Mouse (Mus musculus): ENCODE data around the gene Plxnc1. TPM values are rescaled to one million over a fixed set of nuclear protein-coding genes. Genes with fewer than 3 reads are reported as not detected.

The Plxnc1 gene
- 22.5 and 31.1 TPM in 2 replicates for polyA plus RNA-seq (2012; rRNA removed)

- TF ChIP-seq CTCF (IDR thresholded peaks at IDR 0.05; ENCODE audit: borderline replicate concordance, extremely low read depth, insufficient read depth, insufficient read length) (no peak), POLR2A (IDR thresholded peaks at IDR 0.05; ENCODE audit: borderline replicate concordance, extremely low read depth, insufficient read depth, insufficient read length, poor library complexity, severe bottlenecking) (no peak; the same call in 1 of the 2 replicates)
- peak; percentile 94 for DNase-seq (ENCODE audit: low read depth)
Observed at GRCm38 (mm10) chr10:94944691-94945205, at the start of gene Plxnc1. Gene Plxnc1, minus strand, starts transcription at chr10:94944835.

DNA sequence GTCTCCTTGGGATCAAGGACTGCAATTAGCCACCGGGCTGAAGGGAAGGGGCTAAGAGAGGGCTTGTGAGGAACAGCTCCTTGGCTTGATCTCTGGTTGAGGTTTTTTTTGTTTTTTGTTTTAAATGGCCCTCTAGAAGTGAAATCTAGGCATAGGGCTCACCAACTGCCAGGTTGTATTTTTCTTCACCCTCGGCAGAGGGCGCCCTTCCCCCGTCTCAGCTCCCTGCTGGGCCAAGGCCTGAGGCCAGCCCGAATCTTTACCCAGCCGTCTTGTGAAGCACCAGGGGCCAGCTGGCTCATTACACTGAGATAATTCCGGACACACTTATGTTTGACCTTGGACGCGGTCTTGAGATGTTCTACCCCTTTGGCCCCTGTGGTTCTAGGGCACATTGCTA lies 47.5 kb upstream of the Plxnc1 start:
- TF ChIP-seq POLR2A (IDR thresholded peaks at IDR 0.05; ENCODE audit: borderline replicate concordance, extremely low read depth, insufficient read depth, insufficient read length, poor library complexity, severe bottlenecking) = no peak
- peak; percentile 81 for TF ChIP-seq CTCF (IDR thresholded peaks at IDR 0.05; ENCODE audit: borderline replicate concordance, extremely low read depth, insufficient read depth, insufficient read length)
- peak; percentile 88 for DNase-seq (ENCODE audit: low read depth)

DNA sequence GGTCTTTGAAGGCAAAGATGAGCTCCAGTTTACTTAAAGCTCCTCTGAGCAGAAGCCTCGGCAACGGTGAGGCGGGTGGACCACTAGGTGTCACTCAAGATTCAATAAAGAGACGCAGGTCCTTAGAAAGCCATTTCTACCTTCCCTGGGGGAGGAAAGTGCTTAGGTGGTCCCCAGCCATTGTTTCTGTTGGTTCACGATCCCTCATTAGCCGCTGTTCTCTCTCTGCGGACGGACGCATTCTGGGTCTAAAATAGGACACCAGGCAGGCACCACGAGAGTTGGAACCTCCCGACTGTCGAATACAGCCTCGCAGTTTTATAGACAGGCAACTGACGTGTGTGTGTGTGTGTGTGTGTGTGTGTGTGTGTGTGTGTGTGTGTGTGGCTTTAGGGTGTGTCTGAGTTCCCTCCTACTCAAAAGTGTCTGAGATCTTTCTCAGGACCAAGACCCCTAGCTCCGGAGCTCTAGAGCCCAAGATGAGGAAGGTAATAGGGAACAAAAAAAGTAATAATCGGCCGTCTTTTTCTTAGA lies 47.0 kb upstream of the Plxnc1 start:
- peak; percentile 80 for TF ChIP-seq CTCF (IDR thresholded peaks at IDR 0.05; ENCODE audit: borderline replicate concordance, extremely low read depth, insufficient read depth, insufficient read length)
- TF ChIP-seq POLR2A (IDR thresholded peaks at IDR 0.05; ENCODE audit: borderline replicate concordance, extremely low read depth, insufficient read depth, insufficient read length, poor library complexity, severe bottlenecking) = no peak
- peak; percentile 94 for DNase-seq (ENCODE audit: low read depth)

- peak; percentile 93 for DNase-seq (ENCODE audit: low read depth)
- TF ChIP-seq CTCF (IDR thresholded peaks at IDR 0.05; ENCODE audit: borderline replicate concordance, extremely low read depth, insufficient read depth, insufficient read length) (no peak), POLR2A (IDR thresholded peaks at IDR 0.05; ENCODE audit: borderline replicate concordance, extremely low read depth, insufficient read depth, insufficient read length, poor library complexity, severe bottlenecking) (no peak)
Observed at GRCm38 (mm10) chr10:94990768-94991563, 46.3 kb upstream of the Plxnc1 start.

GRCm38 (mm10) chr10:94989321-94989720 lies 44.7 kb upstream of the Plxnc1 start:
- no peak for DNase-seq (ENCODE audit: low read depth)
- no peak for TF ChIP-seq CTCF (IDR thresholded peaks at IDR 0.05; ENCODE audit: borderline replicate concordance, extremely low read depth, insufficient read depth, insufficient read length)
- no peak for TF ChIP-seq POLR2A (IDR thresholded peaks at IDR 0.05; ENCODE audit: borderline replicate concordance, extremely low read depth, insufficient read depth, insufficient read length, poor library complexity, severe bottlenecking)

DNA sequence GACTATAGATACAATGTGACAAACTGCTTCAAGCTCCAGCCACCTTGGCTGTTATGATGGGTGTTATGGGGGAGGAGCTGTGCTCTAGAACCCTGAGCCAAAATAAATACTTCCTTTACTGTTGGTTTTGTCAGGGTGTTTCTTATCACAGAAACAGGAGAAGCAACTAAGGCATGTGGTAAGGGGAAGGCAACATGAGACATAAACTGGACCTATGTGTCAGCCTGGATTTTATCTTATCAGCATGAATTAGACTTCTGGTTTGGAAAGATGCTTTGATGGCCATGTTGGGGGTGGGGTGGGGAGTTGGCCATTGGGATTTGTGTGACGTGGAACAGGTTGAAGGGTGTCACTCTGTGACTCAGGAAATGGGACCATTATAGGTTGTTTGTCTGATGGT lies 40.5 kb upstream of the Plxnc1 start:
- no peak for TF ChIP-seq CTCF (IDR thresholded peaks at IDR 0.05; ENCODE audit: borderline replicate concordance, extremely low read depth, insufficient read depth, insufficient read length)
- TF ChIP-seq POLR2A (IDR thresholded peaks at IDR 0.05; ENCODE audit: borderline replicate concordance, extremely low read depth, insufficient read depth, insufficient read length, poor library complexity, severe bottlenecking) = no peak
- DNase-seq (ENCODE audit: low read depth) = no peak

DNA sequence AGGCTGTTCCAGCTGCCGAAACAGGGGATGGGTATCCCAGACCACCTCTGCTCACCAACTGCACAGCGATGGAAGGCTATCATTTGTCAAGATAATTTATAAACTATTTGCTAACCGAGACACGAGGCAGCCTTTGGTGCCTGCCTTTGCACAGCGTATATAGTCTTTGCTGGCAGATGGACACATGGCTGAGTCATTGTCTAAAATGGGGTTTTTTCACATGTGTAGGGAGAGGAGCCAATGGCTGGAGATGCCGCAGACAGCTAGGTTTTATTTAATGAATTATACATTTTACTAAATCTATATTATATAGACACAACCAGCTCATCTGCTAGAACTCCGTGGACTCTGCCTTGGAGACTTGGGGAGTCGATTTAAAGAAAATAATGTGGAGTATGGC lies 37.9 kb upstream of the Plxnc1 start:
- TF ChIP-seq POLR2A (IDR thresholded peaks at IDR 0.05; ENCODE audit: borderline replicate concordance, extremely low read depth, insufficient read depth, insufficient read length, poor library complexity, severe bottlenecking) (no peak), CTCF (IDR thresholded peaks at IDR 0.05; ENCODE audit: borderline replicate concordance, extremely low read depth, insufficient read depth, insufficient read length) (no peak)
- no peak for DNase-seq (ENCODE audit: low read depth)

- TF ChIP-seq POLR2A (IDR thresholded peaks at IDR 0.05; ENCODE audit: borderline replicate concordance, extremely low read depth, insufficient read depth, insufficient read length, poor library complexity, severe bottlenecking) = no peak
- TF ChIP-seq CTCF (IDR thresholded peaks at IDR 0.05; ENCODE audit: borderline replicate concordance, extremely low read depth, insufficient read depth, insufficient read length) = no peak
- DNase-seq (ENCODE audit: low read depth) = peak; percentile 79
Observed at GRCm38 (mm10) chr10:94981466-94982138, 37.0 kb upstream of the Plxnc1 start.

GRCm38 (mm10) chr10:94978265-94978822 lies 33.7 kb upstream of the Plxnc1 start:
- TF ChIP-seq CTCF (IDR thresholded peaks at IDR 0.05; ENCODE audit: borderline replicate concordance, extremely low read depth, insufficient read depth, insufficient read length) (no peak), POLR2A (IDR thresholded peaks at IDR 0.05; ENCODE audit: borderline replicate concordance, extremely low read depth, insufficient read depth, insufficient read length, poor library complexity, severe bottlenecking) (no peak)
- DNase-seq (ENCODE audit: low read depth) = peak; percentile 72

- no peak for DNase-seq (ENCODE audit: low read depth)
- TF ChIP-seq CTCF (IDR thresholded peaks at IDR 0.05; ENCODE audit: borderline replicate concordance, extremely low read depth, insufficient read depth, insufficient read length) = peak; percentile 39; the same call in 1 of the 2 replicates
- TF ChIP-seq POLR2A (IDR thresholded peaks at IDR 0.05; ENCODE audit: borderline replicate concordance, extremely low read depth, insufficient read depth, insufficient read length, poor library complexity, severe bottlenecking) = no peak
Observed at GRCm38 (mm10) chr10:94976329-94976728, 31.7 kb upstream of the Plxnc1 start.

GRCm38 (mm10) chr10:94975099-94975496 lies 30.5 kb upstream of the Plxnc1 start:
- peak; percentile 67 for DNase-seq (ENCODE audit: low read depth)
- TF ChIP-seq POLR2A (IDR thresholded peaks at IDR 0.05; ENCODE audit: borderline replicate concordance, extremely low read depth, insufficient read depth, insufficient read length, poor library complexity, severe bottlenecking) (no peak), CTCF (IDR thresholded peaks at IDR 0.05; ENCODE audit: borderline replicate concordance, extremely low read depth, insufficient read depth, insufficient read length) (no peak)
